Mouse (Mus musculus) T-helper 17 cell (primary cell): ENCODE measurements at regions not wholly inside any gene's neighbourhood (a gene's known extent, or its start where the extent isn't known, plus 50 kb on each side); places are given as distances from the start of the nearest gene placed in this dataset.

Experiments
- in situ Hi-C, 2 experiments: fragments of 300-600 bp; cut with MboI, MseI; formaldehyde crosslinking; loops; 1 replicate in 1 of 2; 2 replicates in 1 of 2; pipeline ENCODE4 v1.15.1; 2025; ENCODE audit warnings: high pct_unique_total_duplicates in 2 of 2

GRCm38 (mm10) chr10:111080322-111080721 is 70.4 kb upstream of the Zdhhc17 start:
- in situ Hi-C loops, result loop anchor here in 1 of 2 experiments (10.0 kb wide), 1 partner anchor 1426 kb away; no protein-coding TSS in a partner anchor

GRCm38 (mm10) chr10:111079051-111079450 is 69.1 kb upstream of the Zdhhc17 start:
- in situ Hi-C loops, result loop anchor here in 1 of 2 experiments (10.0 kb wide), 1 partner anchor 1856 kb away; no protein-coding TSS in a partner anchor

GRCm38 (mm10) chr10:111077632-111078031 is 67.7 kb upstream of the Zdhhc17 start:
- in situ Hi-C loops, result loop anchor here in 1 of 2 experiments (10.0 kb wide), 1 partner anchor 1857 kb away; no protein-coding TSS in a partner anchor

GRCm38 (mm10) chr10:111073851-111074430 is 64.0 kb upstream of the Zdhhc17 start:
- in situ Hi-C loops, result loop anchor here (10.0 to 25.0 kb wide), 2 partner anchors 1312 to 1861 kb away; no protein-coding TSS in a partner anchor

GRCm38 (mm10) chr10:111073262-111073661 is 63.3 kb upstream of the Zdhhc17 start:
- in situ Hi-C loops, result loop anchor here (10.0 to 25.0 kb wide), 2 partner anchors 1311 to 1862 kb away; no protein-coding TSS in a partner anchor

- in situ Hi-C loops, result loop anchor here (10.0 to 25.0 kb wide), 2 partner anchors 1310 to 1862 kb away; no protein-coding TSS in a partner anchor
These were observed 62.6 kb upstream of the Zdhhc17 start for GRCm38 (mm10) chr10:111072554-111072909.

GRCm38 (mm10) chr10:111071805-111072553 is 62.0 kb upstream of the Zdhhc17 start:
- in situ Hi-C loops, result loop anchor here (10.0 to 25.0 kb wide), 2 partner anchors 1310 to 1863 kb away; no protein-coding TSS in a partner anchor

GRCm38 (mm10) chr10:111066146-111066545 is 56.2 kb upstream of the Zdhhc17 start:
- in situ Hi-C loops, result loop anchor here in 1 of 2 experiments (25.0 kb wide), 1 partner anchor 1304 kb away; no protein-coding TSS in a partner anchor

- in situ Hi-C loops, result loop anchor here in 1 of 2 experiments (25.0 kb wide), 1 partner anchor 1298 kb away; no protein-coding TSS in a partner anchor
These were observed 50.7 kb upstream of the Zdhhc17 start for GRCm38 (mm10) chr10:111060626-111061025.
